Mouse (Mus musculus) brown adipose tissue, adult 24 weeks (tissue): ENCODE measurements around the gene Lrrn4cl. TPM values are rescaled to one million over a fixed set of nuclear protein-coding genes. Genes with fewer than 3 reads are reported as not detected.

Source experiments
- polyA plus RNA-seq: library from polyadenylated mRNA; stranded (reverse); fragments of >200 nt; gene quantifications from 2 replicates; pipeline ENCODE4 v1.2.4, GENCODE M21; 2012; ENCODE audit not compliant: missing spikeins, insufficient read depth, insufficient read length

The Lrrn4cl gene
- polyA plus RNA-seq, 1 experiment = 10.5 TPM

Other genes with a start within 250 kb of the Lrrn4cl start
- not detected in 2 replicates for gene Slc22a6, start 232.7 kb upstream of the Lrrn4cl start, polyA plus RNA-seq
- gene Chrm1, start 187.0 kb upstream of the Lrrn4cl start, polyA plus RNA-seq = not detected in 2 replicates
- 32.8 and 41.0 TPM in 2 replicates for gene Slc3a2, start 127.4 kb upstream of the Lrrn4cl start, polyA plus RNA-seq
- gene Wdr74, start 114.9 kb upstream of the Lrrn4cl start, polyA plus RNA-seq = 28.2 and 31.8 TPM in 2 replicates
- not detected in 2 replicates for gene 1700092M07Rik, start 110.0 kb upstream of the Lrrn4cl start, polyA plus RNA-seq
- gene Stx5a, start 109.4 kb upstream of the Lrrn4cl start, polyA plus RNA-seq = 30.7 and 43.6 TPM in 2 replicates
- gene Nxf1, start 93.7 kb upstream of the Lrrn4cl start, polyA plus RNA-seq = 51.6 and 58.1 TPM in 2 replicates
- gene Tmem223, start 79.8 kb upstream of the Lrrn4cl start, polyA plus RNA-seq = 140 and 154 TPM in 2 replicates
- gene Tmem179b, start 76.3 kb upstream of the Lrrn4cl start, polyA plus RNA-seq = 34.0 and 34.8 TPM in 2 replicates
- gene Taf6l, start 64.4 kb upstream of the Lrrn4cl start, polyA plus RNA-seq = 4.2 and 8.6 TPM in 2 replicates
- gene Polr2g, start 52.2 kb upstream of the Lrrn4cl start, polyA plus RNA-seq = 68.9 and 71.7 TPM in 2 replicates
- gene Zbtb3, start 48.2 kb upstream of the Lrrn4cl start, polyA plus RNA-seq = 1.2 and 2.8 TPM in 2 replicates
- 27.1 and 28.9 TPM in 2 replicates for gene Ttc9c, start 31.4 kb upstream of the Lrrn4cl start, polyA plus RNA-seq
- 31.0 and 31.1 TPM in 2 replicates for gene Hnrnpul2, start 30.8 kb upstream of the Lrrn4cl start, polyA plus RNA-seq
- gene AC129217.1, start 21.0 kb upstream of the Lrrn4cl start, polyA plus RNA-seq = 17.2 and 39.8 TPM in 2 replicates
- gene Bscl2, start 13.3 kb upstream of the Lrrn4cl start, polyA plus RNA-seq = 212 and 233 TPM in 2 replicates
- not detected in 2 replicates for gene Gng3, start 11.6 kb upstream of the Lrrn4cl start, polyA plus RNA-seq
- gene Ubxn1, start 20.7 kb downstream of the Lrrn4cl start, polyA plus RNA-seq = 188 and 228 TPM in 2 replicates
- 88.3 and 93.3 TPM in 2 replicates for gene Uqcc3, start 30.2 kb downstream of the Lrrn4cl start, polyA plus RNA-seq
- gene Lbhd1, start 33.0 kb downstream of the Lrrn4cl start, polyA plus RNA-seq = 11.9 and 20.2 TPM in 2 replicates
- gene Gm49403, start 33.2 kb downstream of the Lrrn4cl start, polyA plus RNA-seq = not detected in 2 replicates
- 36.6 and 59.8 TPM in 2 replicates for gene 1810009A15Rik, start 38.1 kb downstream of the Lrrn4cl start, polyA plus RNA-seq
- gene Gm49416, start 38.2 kb downstream of the Lrrn4cl start, polyA plus RNA-seq = 6.2 TPM in 1 of 2 replicates, not detected in the other
- gene Ints5, start 42.2 kb downstream of the Lrrn4cl start, polyA plus RNA-seq = 4.8 and 5.9 TPM in 2 replicates
- gene Ganab, start 47.3 kb downstream of the Lrrn4cl start, polyA plus RNA-seq = 49.7 and 56.8 TPM in 2 replicates
- 30.2 and 30.8 TPM in 2 replicates for gene B3gat3, start 69.6 kb downstream of the Lrrn4cl start, polyA plus RNA-seq
- 4.5 and 11.4 TPM in 2 replicates for gene Rom1, start 78.6 kb downstream of the Lrrn4cl start, polyA plus RNA-seq
- gene Eml3, start 78.8 kb downstream of the Lrrn4cl start, polyA plus RNA-seq = 11.6 and 12.9 TPM in 2 replicates
- 28.2 and 30.6 TPM in 2 replicates for gene Mta2, start 91.1 kb downstream of the Lrrn4cl start, polyA plus RNA-seq
- gene Tut1, start 103.1 kb downstream of the Lrrn4cl start, polyA plus RNA-seq = 6.9 and 7.5 TPM in 2 replicates
- gene Eef1g, start 116.3 kb downstream of the Lrrn4cl start, polyA plus RNA-seq = 134 and 135 TPM in 2 replicates
- gene Ahnak, start 138.5 kb downstream of the Lrrn4cl start, polyA plus RNA-seq = 133 and 177 TPM in 2 replicates
- gene Scgb1a1, start 237.2 kb downstream of the Lrrn4cl start, polyA plus RNA-seq = not detected in 2 replicates